Mouse (Mus musculus): ENCODE measurements around the gene Sec24a.

The Sec24a gene

GRCm38 (mm10) chr11:51763213-51763907, at the start of gene Sec24a, which contains the start of gene Sar1b:
Gene Sec24a, minus strand, starts transcription at chr11:51763634.
Gene Sar1b, plus strand, starts transcription at chr11:51763687.
- WGBS = 3% methylated on average over 30 of the region's 30 CpGs

- WGBS = 93% methylated on average over 8 of the region's 8 CpGs
These were observed 48.6 kb upstream of the Sec24a start for GRCm38 (mm10) chr11:51812022-51812546.

GRCm38 (mm10) chr11:51811230-51811629, 47.8 kb upstream of the Sec24a start:
- WGBS = 86% methylated on average over 4 of the region's 4 CpGs

- whole genome bisulfite sequencing = 60% methylated on average over 6 of the region's 6 CpGs
These were observed 46.3 kb upstream of the Sec24a start for GRCm38 (mm10) chr11:51809632-51810224.

- 64% methylated on average over 13 of the region's 13 CpGs for WGBS
These were observed 43.9 kb upstream of the Sec24a start for GRCm38 (mm10) chr11:51807108-51807879.

GRCm38 (mm10) chr11:51805221-51805981, 42.0 kb upstream of the Sec24a start:
- 16% methylated on average over 17 of the region's 17 CpGs for WGBS

GRCm38 (mm10) chr11:51800634-51801325, 37.3 kb upstream of the Sec24a start:
- WGBS = 26% methylated on average over 8 of the region's 8 CpGs

GRCm38 (mm10) chr11:51796272-51796671, 32.8 kb upstream of the Sec24a start:
- 71% methylated on average over 4 of the region's 4 CpGs for WGBS

GRCm38 (mm10) chr11:51790662-51791061, 27.2 kb upstream of the Sec24a start:
- 96% methylated on average over 7 of the region's 7 CpGs for WGBS

- WGBS = 86% methylated on average over 4 of the region's 4 CpGs
These were observed 26.3 kb upstream of the Sec24a start for GRCm38 (mm10) chr11:51789735-51790134.

GRCm38 (mm10) chr11:51785926-51786325, 22.5 kb upstream of the Sec24a start:
- WGBS = 90% methylated on average over 6 of the region's 6 CpGs

GRCm38 (mm10) chr11:51782721-51783120, 19.3 kb upstream of the Sec24a start:
- WGBS = 89% methylated on average over 6 of the region's 6 CpGs

GRCm38 (mm10) chr11:51780773-51781267, 17.4 kb upstream of the Sec24a start:
- WGBS = 80% methylated on average over 9 of the region's 9 CpGs

- 89% methylated on average over 5 of the region's 5 CpGs for WGBS
These were observed 14.0 kb upstream of the Sec24a start for GRCm38 (mm10) chr11:51777478-51777877.

- 93% methylated on average over 3 of the region's 3 CpGs for WGBS
These were observed 12.1 kb upstream of the Sec24a start for GRCm38 (mm10) chr11:51775507-51775906.

- 62% methylated on average over 5 of the region's 5 CpGs for WGBS
These were observed 4.9 kb upstream of the Sec24a start for GRCm38 (mm10) chr11:51768296-51768695.

- 46% methylated on average over 8 of the region's 8 CpGs for WGBS
These were observed 4.3 kb upstream of the Sec24a start for GRCm38 (mm10) chr11:51767579-51768220.

GRCm38 (mm10) chr11:51764816-51765215, 1.4 kb upstream of the Sec24a start:
- 68% methylated on average over 4 of the region's 4 CpGs for WGBS

- 3% methylated on average over 13 of the region's 13 CpGs for WGBS
These were observed 521 bp upstream of the Sec24a start for GRCm38 (mm10) chr11:51763955-51764354.

GRCm38 (mm10) chr11:51761241-51761640, 2.2 kb downstream of the Sec24a start:
- 76% methylated on average over 5 of the region's 5 CpGs for WGBS

Data from cerebral cortex, adult 2 months (tissue).